Mouse (Mus musculus): ENCODE data around the gene Ormdl3. TPM values are rescaled to one million over a fixed set of nuclear protein-coding genes. Genes with fewer than 3 reads are reported as not detected.

Gene Ormdl3
- polyA plus RNA-seq, 1 experiment from 2014 or later = 62.9 TPM

Other genes starting within 250 kb of the Ormdl3 start
- gene Ppp1r1b, start 239.0 kb downstream of the Ormdl3 start, polyA plus RNA-seq (2015; fragmentation: Nextera tagmentation; extraction: Ambion mirVana) = 91.7 and 92.3 TPM in 2 replicates
- gene Stard3, start 229.0 kb downstream of the Ormdl3 start, polyA plus RNA-seq (2015; fragmentation: Nextera tagmentation; extraction: Ambion mirVana) = 44.8 and 44.9 TPM in 2 replicates
- 0.28 TPM in 1 of 2 replicates, not detected in the other for gene Tcap, start 203.6 kb downstream of the Ormdl3 start, polyA plus RNA-seq (2015; fragmentation: Nextera tagmentation; extraction: Ambion mirVana)
- gene Pnmt, start 200.9 kb downstream of the Ormdl3 start, polyA plus RNA-seq (2015; fragmentation: Nextera tagmentation; extraction: Ambion mirVana) = 0.16 TPM in 1 of 2 replicates, not detected in the other
- gene Pgap3, start 186.9 kb downstream of the Ormdl3 start, polyA plus RNA-seq (2015; fragmentation: Nextera tagmentation; extraction: Ambion mirVana) = 19.5 and 20.4 TPM in 2 replicates
- gene Erbb2, start 174.9 kb downstream of the Ormdl3 start, polyA plus RNA-seq (2015; fragmentation: Nextera tagmentation; extraction: Ambion mirVana) = 33.8 and 37.5 TPM in 2 replicates
- gene Mien1, start 148.4 kb downstream of the Ormdl3 start, polyA plus RNA-seq (2015; fragmentation: Nextera tagmentation; extraction: Ambion mirVana) = 279 and 304 TPM in 2 replicates
- gene Grb7, start 141.0 kb downstream of the Ormdl3 start, polyA plus RNA-seq (2015; fragmentation: Nextera tagmentation; extraction: Ambion mirVana) = 87.1 and 87.3 TPM in 2 replicates
- 0.23 and 0.24 TPM in 2 replicates for gene Ikzf3, start 41.3 kb downstream of the Ormdl3 start, polyA plus RNA-seq (2015; fragmentation: Nextera tagmentation; extraction: Ambion mirVana)
- gene Zpbp2, start 36.3 kb downstream of the Ormdl3 start, polyA plus RNA-seq (2015; fragmentation: Nextera tagmentation; extraction: Ambion mirVana) = 0.92 and 1.0 TPM in 2 replicates
- not detected in 2 replicates for gene Lrrc3c, start 10.9 kb upstream of the Ormdl3 start, polyA plus RNA-seq (2015; fragmentation: Nextera tagmentation; extraction: Ambion mirVana)
- gene Gm12355, start 38.3 kb upstream of the Ormdl3 start, polyA plus RNA-seq (2015; fragmentation: Nextera tagmentation; extraction: Ambion mirVana) = 0.33 and 0.57 TPM in 2 replicates
- not detected in 2 replicates for gene Gsdma3, start 39.0 kb upstream of the Ormdl3 start, polyA plus RNA-seq (2015; fragmentation: Nextera tagmentation; extraction: Ambion mirVana)
- gene Gsdma2, start 59.4 kb upstream of the Ormdl3 start, polyA plus RNA-seq (2015; fragmentation: Nextera tagmentation; extraction: Ambion mirVana) = 0.58 and 0.93 TPM in 2 replicates
- gene Gsdma, start 77.0 kb upstream of the Ormdl3 start, polyA plus RNA-seq (2015; fragmentation: Nextera tagmentation; extraction: Ambion mirVana) = 0.06 TPM in 1 of 2 replicates, not detected in the other
- gene Psmd3, start 95.2 kb upstream of the Ormdl3 start, polyA plus RNA-seq (2015; fragmentation: Nextera tagmentation; extraction: Ambion mirVana) = 169 and 181 TPM in 2 replicates
- 0.10 TPM in 1 of 2 replicates, not detected in the other for gene Csf3, start 113.9 kb upstream of the Ormdl3 start, polyA plus RNA-seq (2015; fragmentation: Nextera tagmentation; extraction: Ambion mirVana)
- 36.8 and 38.5 TPM in 2 replicates for gene Med24, start 142.1 kb upstream of the Ormdl3 start, polyA plus RNA-seq (2015; fragmentation: Nextera tagmentation; extraction: Ambion mirVana)
- gene Thra, start 153.3 kb upstream of the Ormdl3 start, polyA plus RNA-seq (2015; fragmentation: Nextera tagmentation; extraction: Ambion mirVana) = 41.5 and 42.0 TPM in 2 replicates
- gene Nr1d1, start 188.0 kb upstream of the Ormdl3 start, polyA plus RNA-seq (2015; fragmentation: Nextera tagmentation; extraction: Ambion mirVana) = 2.3 and 2.7 TPM in 2 replicates
- 13.5 and 14.5 TPM in 2 replicates for gene Msl1, start 208.1 kb upstream of the Ormdl3 start, polyA plus RNA-seq (2015; fragmentation: Nextera tagmentation; extraction: Ambion mirVana)
- gene Casc3, start 217.5 kb upstream of the Ormdl3 start, polyA plus RNA-seq (2015; fragmentation: Nextera tagmentation; extraction: Ambion mirVana) = 23.1 and 24.3 TPM in 2 replicates
- 0.67 and 1.1 TPM in 2 replicates for gene Rapgefl1, start 249.4 kb upstream of the Ormdl3 start, polyA plus RNA-seq (2015; fragmentation: Nextera tagmentation; extraction: Ambion mirVana)